Mouse (Mus musculus) CD4-positive, CD25-positive, alpha-beta regulatory T cell, adult 2 months (primary cell): ENCODE measurements around the gene Osbp2.

Experiments used
- DNase-seq: peaks from one replicate; pipeline ENCODE4 v3.0.0-alpha.2; 2012; ENCODE audit warnings: low read depth, low spot score

Gene Osbp2

DNA sequence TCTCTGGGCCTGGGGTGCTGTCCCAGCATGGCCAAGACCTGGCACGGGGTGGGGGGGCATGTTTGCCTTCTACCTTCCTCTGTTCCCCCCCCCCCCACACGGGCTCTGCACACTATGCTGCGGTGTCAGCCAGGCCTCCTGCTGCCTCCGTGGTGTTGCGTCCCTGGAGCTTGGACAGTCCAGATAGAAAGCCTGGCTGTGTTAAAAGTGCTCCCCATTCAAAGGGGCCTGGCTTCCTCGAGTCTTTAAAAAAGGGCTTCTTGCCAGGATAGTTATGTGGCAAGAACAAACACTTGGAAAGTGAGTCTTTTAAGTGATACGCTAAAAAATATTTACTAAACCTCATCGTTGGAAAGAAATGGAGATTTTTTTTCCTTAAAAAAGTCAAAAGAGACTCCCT lies 159.3 kb downstream of the Osbp2 start:
- DNase-seq: no peak

DNA sequence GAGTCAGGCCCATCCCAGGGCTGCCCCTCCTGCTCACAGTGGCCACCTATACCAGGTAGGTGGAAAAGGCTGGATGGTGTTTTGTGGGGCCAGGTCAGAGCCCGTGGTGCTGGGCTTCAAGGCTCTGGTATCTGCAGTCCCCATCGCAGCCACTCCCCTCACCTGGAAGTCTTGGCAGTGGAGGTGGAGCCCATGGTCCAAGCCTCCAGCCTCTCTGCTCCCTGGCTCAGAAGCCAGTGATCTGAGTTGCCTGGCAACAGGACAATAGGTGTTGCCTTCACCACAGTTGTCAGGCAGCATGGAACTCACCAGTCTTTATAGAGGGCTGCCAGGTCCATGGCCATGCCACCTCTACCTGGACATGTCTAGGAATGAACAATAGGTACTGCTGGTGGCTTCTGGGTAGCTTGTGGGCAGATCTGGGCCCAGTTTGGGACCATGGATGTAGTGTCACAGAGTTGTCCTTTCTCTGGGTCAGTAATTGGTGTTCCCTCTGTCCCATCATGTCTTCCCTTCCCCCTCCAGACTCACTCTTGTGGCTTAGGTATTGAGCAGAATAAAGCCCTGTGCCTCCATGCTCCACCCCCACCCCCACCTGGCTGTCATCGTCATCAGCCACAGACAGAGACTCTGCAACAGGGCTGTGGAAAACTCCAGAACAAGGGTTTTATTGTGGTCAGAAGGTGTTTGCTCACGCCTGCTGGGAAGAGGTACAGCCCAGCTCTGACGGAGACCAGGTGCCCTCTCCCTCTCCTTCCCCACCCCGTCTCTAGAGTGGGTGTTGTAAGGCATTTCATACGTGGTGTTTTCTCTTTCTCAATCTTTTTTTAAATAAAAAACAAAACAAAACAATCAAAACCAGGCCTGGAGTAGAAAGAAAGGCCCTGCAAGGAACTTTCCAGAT lies 160.4 kb downstream of the Osbp2 start:
- DNase-seq: no peak

DNA sequence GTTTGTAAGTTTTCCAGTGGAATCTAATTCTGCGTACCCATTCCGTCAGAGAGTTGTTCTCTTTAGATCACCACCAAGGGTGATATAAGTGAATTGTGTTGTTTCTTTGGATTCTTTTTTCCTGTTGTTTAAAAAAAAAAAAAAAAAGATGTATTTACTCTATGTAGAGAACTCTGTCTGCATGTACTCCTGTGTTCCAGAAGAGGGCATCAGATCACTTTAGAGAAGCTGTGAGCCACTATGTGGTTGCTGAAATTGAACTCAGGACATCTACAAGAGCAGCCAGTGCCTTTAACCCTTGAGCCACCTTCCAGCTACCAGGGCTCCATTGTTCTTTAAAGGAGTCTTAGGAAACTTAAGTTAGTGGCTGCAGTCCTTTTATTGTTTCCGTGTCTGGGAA lies 166.3 kb downstream of the Osbp2 start:
- no peak for DNase-seq

DNA sequence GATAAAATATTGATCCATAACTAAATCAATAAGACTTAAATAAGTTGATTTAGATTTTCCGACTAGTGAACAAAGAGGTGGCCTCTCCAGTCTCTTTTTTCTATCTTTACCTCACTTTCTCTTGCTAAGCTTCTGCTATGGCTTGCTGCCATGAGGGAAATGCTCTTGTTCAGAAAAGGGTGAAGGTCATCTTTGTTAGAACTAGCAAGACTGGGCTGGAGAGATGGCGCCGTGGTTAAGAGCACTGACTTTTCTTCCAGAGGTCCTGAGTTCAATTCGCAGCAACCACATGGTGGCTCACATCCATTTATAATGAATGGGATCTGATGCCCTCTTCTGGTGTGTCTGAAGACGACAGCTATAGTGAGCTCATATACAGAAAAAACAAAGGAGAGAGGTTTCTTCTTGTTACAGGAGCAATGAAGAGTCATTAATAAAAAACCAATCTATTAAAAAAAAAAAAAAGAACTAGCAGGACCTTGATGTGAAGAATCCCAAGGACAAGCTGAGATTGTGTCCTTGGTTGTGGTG lies 167.6 kb downstream of the Osbp2 start:
- no peak for DNase-seq

DNA sequence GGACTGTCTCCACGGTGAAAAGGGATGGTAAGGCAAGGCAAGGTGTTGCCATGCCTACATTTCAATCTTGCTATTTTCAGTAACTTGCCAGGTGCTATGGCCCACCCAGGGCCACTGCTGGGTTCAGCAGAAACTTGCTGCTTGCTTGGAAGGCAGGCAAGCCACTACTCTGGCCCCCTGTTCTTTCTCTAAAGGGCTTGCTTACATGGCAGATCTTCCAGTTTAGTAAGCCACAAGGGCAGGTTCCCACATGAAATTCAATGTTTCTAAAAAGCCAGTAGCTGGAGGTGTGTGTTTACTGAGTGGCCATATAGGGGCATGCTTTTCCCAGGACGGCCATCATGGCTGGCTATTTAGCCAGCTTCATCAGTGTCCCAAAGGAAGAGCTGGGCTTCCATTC lies 172.0 kb downstream of the Osbp2 start:
- DNase-seq: no peak

DNA sequence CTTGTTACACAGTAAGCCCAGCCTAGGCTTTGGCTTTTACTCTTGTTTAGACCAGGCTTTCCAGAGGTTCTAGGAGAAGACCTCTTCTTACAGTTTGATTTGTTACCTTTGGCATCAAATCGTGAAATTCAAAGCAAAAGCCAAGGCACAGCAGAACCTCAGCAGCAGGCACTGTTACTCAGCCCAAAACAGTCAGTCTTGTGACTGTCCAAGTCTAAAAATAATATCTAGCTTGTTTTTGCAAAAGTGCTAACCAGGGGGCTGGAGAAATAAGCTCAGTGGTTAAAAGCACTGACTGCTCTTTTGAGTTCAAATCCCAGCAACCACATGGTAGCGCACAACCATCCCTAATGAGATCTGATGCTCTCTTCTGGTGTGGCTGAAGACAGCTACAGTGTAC lies 176.8 kb downstream of the Osbp2 start:
- DNase-seq: no peak

DNA sequence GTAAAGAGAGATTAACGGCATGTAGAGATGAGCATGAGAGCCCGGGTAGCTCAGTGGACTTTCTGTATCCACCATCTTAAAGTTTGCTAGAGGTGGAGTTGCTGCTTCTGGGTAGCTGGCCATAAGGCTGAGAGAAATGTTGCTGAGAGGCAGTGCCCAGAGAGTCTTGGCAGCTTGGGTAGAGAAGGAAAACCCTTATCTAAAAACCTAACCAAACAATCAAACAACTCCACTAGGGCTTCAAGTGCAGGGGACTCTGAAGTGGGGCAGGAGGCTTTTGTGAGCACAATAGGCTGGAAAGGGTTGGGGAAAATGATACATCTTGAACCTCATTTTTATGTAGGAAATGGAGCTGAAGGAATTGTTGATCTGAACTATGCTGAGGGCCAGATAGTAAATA lies 177.4 kb downstream of the Osbp2 start:
- DNase-seq: no peak

DNA sequence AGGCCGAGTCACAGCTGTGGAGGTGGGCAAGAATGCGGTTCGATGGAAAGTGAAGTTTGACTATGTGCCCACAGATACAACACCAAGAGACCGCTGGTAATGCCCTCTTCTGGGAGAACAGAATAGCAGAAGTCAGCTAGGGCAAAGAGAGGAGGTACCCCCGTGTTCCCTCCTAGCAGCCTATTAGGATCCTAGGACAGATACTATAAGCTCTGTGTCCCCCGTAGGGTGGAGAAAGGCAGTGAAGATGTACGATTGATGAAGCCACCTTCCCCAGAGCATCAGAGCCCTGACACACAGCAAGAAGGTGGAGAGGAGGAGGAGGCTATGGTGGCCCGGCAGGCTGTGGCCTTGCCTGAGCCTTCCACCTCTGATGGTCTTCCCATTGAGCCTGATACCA lies 178.3 kb downstream of the Osbp2 start:
- no peak for DNase-seq

DNA sequence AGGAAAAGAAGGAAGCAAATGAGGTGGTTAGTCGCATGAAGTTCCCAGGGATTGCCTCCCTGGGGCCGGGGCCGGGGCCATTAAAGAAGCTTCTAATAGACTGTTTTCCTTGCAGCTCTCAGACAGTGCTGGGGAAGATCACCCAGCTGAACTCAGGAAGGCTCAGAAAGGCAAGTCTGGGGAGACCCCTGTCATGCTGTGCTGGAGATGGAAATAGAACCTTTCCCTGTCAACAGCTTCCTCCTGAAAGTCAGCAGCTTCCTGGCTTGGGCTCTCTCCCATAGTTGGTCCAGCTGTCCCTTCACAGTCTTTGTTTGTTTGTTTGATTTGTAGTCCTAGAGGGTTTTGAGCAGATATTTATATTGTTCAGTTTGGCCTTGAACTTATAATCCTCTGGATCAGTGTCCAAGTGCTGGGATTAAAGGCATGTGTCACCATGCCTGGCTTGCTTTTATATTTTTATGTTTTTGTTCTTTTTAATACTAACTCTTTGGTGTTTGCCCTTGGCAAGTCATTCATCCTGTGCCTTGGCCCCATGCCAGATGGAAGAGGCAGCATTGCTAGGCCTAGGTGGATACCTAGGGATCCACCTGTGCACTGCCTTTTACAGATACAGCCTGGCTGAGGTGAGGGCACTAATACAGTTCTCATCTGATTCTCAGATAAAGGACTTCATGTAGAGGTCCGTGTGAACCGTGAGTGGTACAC lies 178.8 kb downstream of the Osbp2 start:
- DNase-seq: no peak

DNA sequence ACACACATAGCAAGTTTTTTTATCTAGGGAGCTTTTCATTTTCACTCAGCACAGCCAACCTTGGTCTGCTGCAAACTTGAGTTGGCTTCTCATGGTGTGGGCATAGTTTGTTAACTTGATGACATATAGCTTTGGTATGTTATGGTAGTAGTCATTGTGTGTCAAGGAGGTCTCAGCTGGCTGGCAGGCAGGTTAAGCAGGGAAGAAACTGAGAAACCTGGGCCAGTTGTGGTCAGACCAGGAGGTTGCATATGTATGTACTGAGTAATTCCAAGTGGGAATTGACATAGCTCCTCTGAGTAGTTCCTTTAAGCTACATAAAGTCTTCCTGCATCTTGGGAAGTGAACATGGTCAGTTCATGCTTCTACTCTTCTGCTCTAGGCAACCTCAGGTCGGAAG lies 179.5 kb downstream of the Osbp2 start:
- DNase-seq: no peak

DNA sequence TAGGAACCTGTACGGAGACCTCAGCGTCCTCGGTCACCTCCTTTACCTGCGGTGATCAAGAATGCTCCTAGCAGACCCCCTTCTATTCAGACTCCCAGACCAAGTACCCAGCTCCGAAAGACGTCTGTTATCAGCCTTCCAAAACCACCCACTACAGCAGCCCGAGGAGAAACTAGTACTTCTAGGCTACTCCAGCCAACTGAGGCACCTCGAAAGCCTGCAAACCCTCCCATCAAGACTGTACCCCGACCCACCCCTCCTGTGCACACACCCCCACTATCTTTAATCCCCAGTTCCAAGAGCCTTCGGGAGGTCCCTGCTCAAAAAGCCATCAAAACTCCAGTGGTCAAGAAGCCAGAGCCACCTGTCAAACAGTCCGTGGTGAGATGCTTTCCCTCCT lies 180.0 kb downstream of the Osbp2 start:
- DNase-seq: no peak

DNA sequence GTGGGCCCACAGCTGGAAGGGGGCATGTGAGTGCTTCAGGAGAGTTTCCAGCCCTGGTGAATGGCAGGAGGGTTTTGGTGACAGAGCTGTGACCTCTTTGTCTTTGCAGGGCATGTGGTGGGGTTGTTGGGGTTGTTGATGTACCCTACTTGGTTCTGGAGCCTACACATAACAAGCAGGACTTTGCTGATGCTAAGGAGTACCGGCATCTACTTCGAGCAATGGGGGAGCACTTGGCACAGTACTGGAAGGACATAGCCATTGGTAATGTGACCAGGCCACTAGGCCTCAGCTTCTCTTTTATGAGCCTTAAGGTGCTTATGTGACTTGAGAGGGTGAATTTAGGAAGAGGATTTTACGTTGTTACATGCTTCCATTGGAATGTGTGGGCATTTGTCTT lies 183.9 kb downstream of the Osbp2 start:
- DNase-seq: no peak

DNA sequence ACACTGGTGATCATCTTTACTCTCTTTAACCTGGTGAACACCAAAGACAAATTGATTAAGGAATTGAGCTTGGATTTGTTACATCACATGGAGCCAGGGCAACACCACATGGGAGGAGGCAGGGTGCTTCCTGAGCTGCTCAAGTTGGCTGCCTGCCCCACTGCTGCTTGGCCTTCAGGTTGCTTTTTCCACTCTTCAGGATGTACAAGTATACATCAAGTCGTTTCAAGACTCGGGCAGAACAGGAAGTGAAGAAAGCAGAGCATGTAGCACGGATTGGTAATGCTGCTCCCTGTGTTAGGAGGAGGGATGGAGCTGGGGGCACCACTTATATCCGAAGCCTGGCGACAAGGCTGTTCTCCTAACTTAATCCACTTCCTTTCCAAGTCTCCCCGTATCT lies 186.5 kb downstream of the Osbp2 start:
- DNase-seq: no peak

DNA sequence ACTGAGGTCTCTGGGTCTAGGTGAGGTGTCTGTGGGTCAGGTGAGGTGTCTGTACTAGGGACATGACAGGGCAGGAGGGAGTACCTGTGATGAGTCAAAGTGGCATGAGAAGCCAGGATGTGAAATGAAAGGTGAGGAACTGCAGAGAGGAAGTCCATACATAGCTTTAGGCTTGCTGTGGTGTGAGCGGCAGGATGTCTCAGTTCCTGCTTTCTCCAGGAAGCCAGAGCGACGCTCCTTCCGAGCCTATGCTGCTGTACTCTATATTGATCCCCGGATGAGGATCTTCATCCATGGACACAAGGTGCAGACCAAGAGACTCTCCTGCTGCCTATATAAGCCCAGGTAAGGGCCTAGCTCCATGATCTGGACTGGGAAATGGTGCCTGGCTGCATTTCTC lies 187.3 kb downstream of the Osbp2 start:
- no peak for DNase-seq

DNA sequence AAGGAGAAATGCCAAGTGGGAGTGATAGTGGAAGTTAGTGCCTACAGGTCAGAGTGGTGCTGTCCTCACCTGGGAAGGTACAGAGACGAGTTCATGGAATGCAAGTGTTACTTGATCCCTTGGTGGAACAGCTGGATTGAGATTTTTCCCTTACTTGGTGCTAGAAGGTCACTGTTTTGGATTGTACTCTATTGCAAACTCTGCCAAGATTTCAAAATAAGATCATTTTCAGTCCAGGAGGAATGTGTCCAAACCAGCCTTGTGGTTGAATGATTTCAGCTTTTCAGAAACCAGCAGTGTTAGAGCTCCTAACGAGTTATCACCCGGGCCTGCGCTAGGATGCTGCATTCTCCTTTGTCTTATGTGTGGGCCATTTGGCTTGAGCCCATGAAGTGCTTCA lies 189.2 kb downstream of the Osbp2 start:
- DNase-seq: no peak

DNA sequence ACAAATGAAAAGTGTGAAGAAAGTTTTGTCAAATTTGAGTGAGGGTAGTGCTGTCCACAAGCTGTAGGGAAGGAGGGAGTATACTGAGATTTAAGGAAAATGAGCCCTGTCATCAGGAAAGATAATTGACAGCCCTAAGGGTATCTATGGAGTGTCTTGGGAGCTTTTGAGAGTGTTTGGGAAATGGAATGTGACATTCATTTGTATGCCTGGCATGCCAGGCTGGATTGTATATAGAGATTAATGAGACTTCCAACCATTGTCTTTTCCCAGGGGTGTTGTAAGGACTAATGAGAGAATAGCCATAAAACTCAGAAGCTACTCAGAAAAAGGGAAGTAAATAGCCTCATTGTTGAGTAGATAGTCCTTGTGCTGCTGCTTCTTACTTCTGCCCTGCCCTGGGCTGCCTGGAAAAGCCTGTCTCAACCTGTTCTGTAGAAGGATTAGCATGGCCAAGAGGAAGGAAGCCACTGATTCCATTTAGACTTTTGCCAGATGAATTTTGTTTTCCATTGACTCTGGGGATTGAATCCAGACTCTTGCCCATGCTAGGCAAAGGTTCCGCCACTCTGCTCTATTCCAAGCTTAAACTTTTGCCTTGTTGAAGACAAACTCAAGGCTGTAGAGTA lies 192.6 kb downstream of the Osbp2 start:
- no peak for DNase-seq

DNA sequence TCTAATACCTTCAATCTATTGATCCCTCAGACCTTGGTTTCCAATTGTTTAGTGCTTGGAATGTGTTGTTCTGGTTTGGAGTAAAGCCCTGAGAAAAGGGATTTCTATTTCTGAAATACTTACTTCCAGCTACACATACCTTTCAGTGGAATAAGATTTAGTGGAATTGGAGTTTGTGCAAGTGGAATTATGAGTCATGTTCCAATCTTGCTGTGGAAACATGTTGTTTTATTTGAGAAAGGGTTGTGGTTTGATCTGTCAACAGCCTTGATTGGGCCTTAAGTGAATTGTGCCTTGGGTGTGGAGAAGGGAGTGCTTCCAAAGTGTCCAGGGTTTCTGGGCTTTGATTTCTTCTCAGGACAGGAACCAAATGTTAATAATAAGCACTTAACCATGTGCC lies 193.9 kb downstream of the Osbp2 start:
- no peak for DNase-seq

DNA sequence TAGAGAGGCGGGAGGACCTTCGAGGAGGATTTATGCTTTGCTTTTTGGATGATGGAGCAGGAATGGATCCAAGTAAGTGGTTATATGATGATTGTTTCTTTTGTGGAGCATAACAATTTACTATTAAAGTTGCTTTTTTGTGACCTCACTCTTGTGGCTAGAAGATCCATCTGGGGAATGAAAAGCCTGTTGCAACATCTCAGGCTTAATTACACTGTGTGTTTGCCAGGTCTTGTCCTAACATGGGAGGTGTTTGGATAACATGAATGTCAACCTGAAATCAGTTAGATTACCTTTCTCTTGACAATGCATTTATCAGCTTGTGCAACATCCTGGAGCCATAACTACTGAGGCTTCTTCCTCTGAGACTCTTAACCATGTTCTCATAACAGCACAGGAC lies 194.9 kb downstream of the Osbp2 start:
- no peak for DNase-seq

DNA sequence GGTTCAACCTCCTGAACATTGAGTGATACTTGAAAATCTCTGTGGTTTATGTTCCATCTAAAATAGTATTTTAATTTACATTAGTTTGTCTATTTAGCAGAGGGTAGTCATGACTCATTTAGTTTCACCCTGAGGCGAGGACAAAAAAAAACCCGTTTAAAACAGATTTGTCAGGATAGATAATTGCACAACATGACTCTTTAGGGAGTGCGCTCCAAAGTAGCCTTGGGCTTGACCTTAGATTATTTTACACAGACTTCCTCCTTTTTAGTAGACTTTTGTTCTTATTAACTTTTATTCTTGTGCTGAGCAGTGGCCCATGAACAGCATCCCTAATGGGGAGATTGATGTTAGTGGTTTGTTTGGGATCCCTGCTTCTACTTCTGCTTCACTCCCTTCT lies 196.2 kb downstream of the Osbp2 start:
- DNase-seq: no peak

DNA sequence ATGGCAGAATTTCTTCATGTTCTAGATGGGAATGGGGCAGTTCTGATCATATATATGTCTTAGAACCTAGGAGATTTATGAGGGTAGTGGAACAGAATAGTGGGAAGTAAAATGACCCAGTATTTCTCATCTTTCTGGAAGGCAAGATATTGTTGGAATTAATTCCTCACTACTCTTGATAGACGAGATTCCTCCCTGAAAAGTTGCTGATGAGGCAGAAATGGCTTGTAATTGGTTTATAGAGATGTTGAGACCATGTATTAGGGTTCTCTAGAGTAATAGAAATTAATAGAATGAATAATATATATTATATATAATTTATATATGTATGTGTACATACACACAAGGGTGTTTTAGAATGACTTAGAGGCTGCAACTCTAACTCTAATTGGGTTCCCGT lies 201.7 kb downstream of the Osbp2 start:
- DNase-seq: no peak
